Mouse (Mus musculus) heart, postnatal 0 days (tissue): Measurements from ENCODE around the gene Tiparp. TPM values are rescaled to one million over a fixed set of nuclear protein-coding genes. Genes with fewer than 3 reads are reported as not detected.

ENCODE experiments used
- ATAC-seq: fragments of 200-750 bp; cut with Nextera tagmentation; 2 replicates; pipeline ENCODE4 v1.8.0; 2017; ENCODE audit warnings: low read depth, moderate number of reproducible peaks, moderate library complexity; ENCODE audit not compliant: insufficient read depth
- DNase-seq: peaks from one replicate; pipeline ENCODE4 v3.0.0-alpha.2; 2016; ENCODE audit warnings: low spot score
- H3K27ac ChIP-seq: fragments of 300-500 bp; sonication (generic); 2 replicates; pipeline ENCODE4 v1.5.1; 2014; ENCODE audit warnings: low read depth, mild to moderate bottlenecking
- H3K27me3 ChIP-seq: fragments of 300-500 bp; sonication (generic); 2 replicates; pipeline ENCODE4 v1.6.1; 2014; ENCODE audit warnings: low read length, mixed read lengths; ENCODE audit not compliant: control insufficient read depth, insufficient read depth
- H3K36me3 ChIP-seq: fragments of 300-500 bp; sonication (generic); replicated peaks from 2 replicates; pipeline ENCODE4 v1.6.1; 2014; ENCODE audit warnings: low read length, mixed read lengths; ENCODE audit not compliant: control insufficient read depth, insufficient read depth
- H3K4me1 ChIP-seq: fragments of 300-500 bp; sonication (generic); 2 replicates; pipeline ENCODE4 v1.6.1; 2014; ENCODE audit warnings: antibody characterized with exemption; ENCODE audit not compliant: control insufficient read depth, insufficient read depth
- H3K4me2 ChIP-seq: fragments of 300-500 bp; sonication (generic); 2 replicates; pipeline ENCODE4 v1.6.1; 2014; ENCODE audit warnings: low read depth, mild to moderate bottlenecking, low read length, moderate library complexity
- H3K4me3 ChIP-seq: fragments of 300-500 bp; sonication (generic); 2 replicates; pipeline ENCODE4 v1.5.1; 2014; ENCODE audit warnings: low read depth, low read length
- H3K9ac ChIP-seq: fragments of 300-500 bp; sonication (generic); replicated peaks from 2 replicates; pipeline ENCODE4 v1.6.1; 2014; ENCODE audit warnings: low read depth, low read length, mixed read lengths
- H3K9me3 ChIP-seq: fragments of 300-500 bp; sonication (generic); replicated peaks from 2 replicates; pipeline ENCODE4 v1.6.1; 2016; ENCODE audit warnings: low read length; ENCODE audit not compliant: control insufficient read depth
- CTCF ChIP-seq: IDR thresholded peaks from 2 replicates; pipeline ENCODE4 v1.5.1; 2016; ENCODE audit warnings: antibody characterized with exemption, control low read depth, low read depth
- EP300 ChIP-seq: IDR thresholded peaks from 2 replicates; pipeline ENCODE4 v1.6.1; 2016; ENCODE audit warnings: antibody characterized with exemption, low read depth
- WGBS: fragments of 180-500 bp; shearing (Covaris S2); extraction: QIAGEN DNeasy Blood & Tissue Kit; methylation state at CpG from one replicate; pipeline ENCODE4 v1.1.7; 2014; 5-methylcytosine and 5-hydroxymethylcytosine counted together
- polyA plus RNA-seq: library from polyadenylated mRNA; unstranded; fragments of >200 nt; fragmentation: Nextera tagmentation; extraction: Ambion mirVana; gene quantifications from 2 replicates; pipeline ENCODE4 v1.2.1, GENCODE M21; 2015
- total RNA-seq: library from RNA; depleted of rRNA; stranded (reverse); fragments of >200 nt; gene quantifications from 2 replicates; pipeline ENCODE4 v1.2.3, GENCODE M21; 2014; ENCODE audit warnings: low replicate concordance

Tiparp gene
- total and polyA plus RNA-seq, 2 experiments from 2014 or later = 14.2 to 21.8 TPM

GRCm38 (mm10) chr3:65585823-65586482, 57.7 kb downstream of the Tiparp start:
- ATAC-seq = no peak
- Histone ChIP-seq H3K4me3 (peak overlapping the region; percentile 32), H3K9me3 (no peaks in the 10 kb centered on the region), H3K27ac (no peak overlapping the region), H3K36me3 (no peaks in the 10 kb centered on the region), H3K4me1 (no peaks in the 10 kb centered on the region), H3K27me3 (no peaks in the 10 kb centered on the region), H3K9ac (peak overlapping the region; percentile 21; the same call in 1 of the 2 replicates), H3K4me2 (peak overlapping the region; percentile 72)
- no peak for TF ChIP-seq EP300
- no peak for TF ChIP-seq CTCF
- DNase-seq = no peak
- WGBS = 34% methylated on average over 16 of the region's 16 CpGs

- H3K4me2 ChIP-seq = peak overlapping the region; percentile 72
- H3K27ac ChIP-seq = no peak overlapping the region
- DNase-seq (no peak), ATAC-seq (peak; percentile 77)
- no peaks in the 10 kb centered on the region for H3K27me3 ChIP-seq
- H3K9me3 ChIP-seq = no peaks in the 10 kb centered on the region
- no peak for TF ChIP-seq EP300
- TF ChIP-seq CTCF = no peak
- peak overlapping the region; percentile 32 for H3K4me3 ChIP-seq
- H3K9ac ChIP-seq = peak overlapping the region; percentile 21; the same call in 1 of the 2 replicates
- WGBS = 7% methylated on average over 16 of the region's 16 CpGs
- no peaks in the 10 kb centered on the region for H3K36me3 ChIP-seq
- H3K4me1 ChIP-seq = no peaks in the 10 kb centered on the region
Observed at GRCm38 (mm10) chr3:65586483-65586905, 58.3 kb downstream of the Tiparp start.

- Histone ChIP-seq H3K36me3 (no peaks in the 10 kb centered on the region), H3K4me3 (peak overlapping the region; percentile 32; the same call in 1 of the 2 replicates), H3K4me2 (peak overlapping the region; percentile 72), H3K9ac (0 out of 2 replicates have a peak overlapping the region, but pooled peaks have one; percentile 21), H3K4me1 (no peaks in the 10 kb centered on the region), H3K9me3 (no peaks in the 10 kb centered on the region), H3K27ac (no peak overlapping the region), H3K27me3 (no peaks in the 10 kb centered on the region)
- TF ChIP-seq EP300 = no peak
- TF ChIP-seq CTCF = no peak
- no peak for DNase-seq
- 87% methylated on average over 2 of the region's 2 CpGs for WGBS
- no peak for ATAC-seq
Observed at GRCm38 (mm10) chr3:65586966-65587365, 58.8 kb downstream of the Tiparp start.

GRCm38 (mm10) chr3:65588424-65588823, 60.2 kb downstream of the Tiparp start:
- ATAC-seq (no peak), DNase-seq (no peak)
- H3K9ac ChIP-seq = no peak overlapping the region
- H3K27ac ChIP-seq = no peak overlapping the region
- TF ChIP-seq EP300 (no peak), CTCF (no peak)
- H3K4me2 ChIP-seq = no peak overlapping the region
- no peak overlapping the region for H3K4me3 ChIP-seq
- WGBS = 73% methylated on average over 3 of the region's 3 CpGs
- H3K36me3 ChIP-seq = no peaks in the 10 kb centered on the region
- H3K4me1 ChIP-seq = no peaks in the 10 kb centered on the region
- no peaks in the 10 kb centered on the region for H3K9me3 ChIP-seq
- no peaks in the 10 kb centered on the region for H3K27me3 ChIP-seq

GRCm38 (mm10) chr3:65592850-65593249, 64.6 kb downstream of the Tiparp start:
- no peak overlapping the region for H3K4me2 ChIP-seq
- H3K4me3 ChIP-seq = no peak overlapping the region
- H3K27me3 ChIP-seq = no peaks in the 10 kb centered on the region
- no peak overlapping the region for H3K27ac ChIP-seq
- TF ChIP-seq CTCF (no peak), EP300 (no peak)
- H3K36me3 ChIP-seq = no peaks in the 10 kb centered on the region
- no peaks in the 10 kb centered on the region for H3K9me3 ChIP-seq
- no peaks in the 10 kb centered on the region for H3K4me1 ChIP-seq
- H3K9ac ChIP-seq = no peak overlapping the region
- DNase-seq = no peak
- no peak for ATAC-seq
- 91% methylated on average over 6 of the region's 6 CpGs for WGBS

- DNase-seq = no peak
- Histone ChIP-seq H3K36me3 (no peaks in the 10 kb centered on the region), H3K4me1 (no peaks in the 10 kb centered on the region), H3K9ac (no peak overlapping the region), H3K9me3 (no peaks in the 10 kb centered on the region), H3K4me3 (no peak overlapping the region), H3K4me2 (no peak overlapping the region), H3K27me3 (no peaks in the 10 kb centered on the region), H3K27ac (no peak overlapping the region)
- TF ChIP-seq CTCF (no peak), EP300 (no peak)
- no peak for ATAC-seq
Observed at GRCm38 (mm10) chr3:65594493-65594892, 66.3 kb downstream of the Tiparp start.
